Mouse (Mus musculus): ENCODE data around the gene Coq7. TPM values are rescaled to one million over a fixed set of nuclear protein-coding genes. Genes with fewer than 3 reads are reported as not detected.

The Coq7 gene
- total RNA-seq (2023): 1 to 10 TPM; 6.8 to 7.6 TPM

DNA sequence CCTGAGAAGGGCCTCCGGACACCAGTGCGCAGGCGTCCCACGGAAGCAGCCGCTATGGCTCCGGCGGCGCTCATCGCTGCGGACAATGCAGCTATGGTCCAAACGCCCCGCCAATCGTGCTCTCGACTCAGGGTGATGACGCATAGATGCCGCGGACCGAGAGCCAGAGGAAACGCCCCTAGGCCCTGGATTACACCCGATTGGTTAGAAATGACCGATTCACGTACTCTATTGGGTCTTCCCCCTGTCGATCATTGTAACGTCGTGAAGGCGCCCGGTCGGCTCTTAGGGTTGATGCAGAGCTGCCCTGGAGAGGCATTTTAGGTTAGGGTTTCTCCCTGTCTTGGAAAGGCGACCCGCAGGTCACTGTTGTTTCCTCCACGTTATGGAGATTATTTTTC is at the start of gene Coq7:
Gene Coq7, minus strand, starts transcription at position 179 of the 401 bp plus-strand sequence.

DNA sequence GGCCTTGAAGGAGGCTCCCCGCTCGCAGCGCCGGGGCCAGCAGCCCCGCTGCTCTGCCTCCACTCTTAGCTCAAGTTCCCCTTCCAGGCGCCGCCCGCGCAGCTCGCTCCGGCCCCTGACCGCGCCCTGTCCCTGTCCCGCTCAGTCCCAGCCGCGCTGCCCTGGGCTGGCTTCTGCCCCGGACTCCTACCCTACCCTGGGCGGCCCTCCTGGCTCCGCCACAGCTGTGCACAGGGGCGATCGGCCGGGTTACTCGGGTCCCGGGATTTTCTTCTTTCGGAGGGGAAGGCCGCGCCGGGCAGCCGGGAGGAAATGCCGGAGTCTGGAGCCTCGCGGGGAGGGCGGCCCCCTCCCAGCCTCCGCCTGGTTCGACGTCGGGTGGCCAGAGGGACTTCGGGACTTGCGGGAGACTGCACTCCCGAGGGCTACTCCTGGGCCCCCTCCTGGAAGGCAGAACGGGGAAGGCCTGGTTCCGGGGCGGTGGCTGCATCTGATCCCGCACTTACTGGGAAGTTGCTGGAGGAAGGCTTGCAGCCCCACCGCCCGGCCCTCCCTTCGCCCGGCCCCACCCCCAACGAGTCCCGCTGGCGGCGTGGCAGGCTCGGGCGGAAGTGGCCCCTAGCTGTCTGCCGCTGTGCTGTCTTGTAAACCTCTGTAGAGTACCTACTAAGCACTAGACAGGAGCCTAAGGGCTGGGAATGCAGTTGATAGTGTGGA is 41.6 kb downstream of the Coq7 start, which contains the start of gene Itpripl2:
Gene Itpripl2, minus strand, starts transcription at position 545 of the 717 bp plus-strand sequence.

Other genes with a start within 250 kb of the Coq7 start
- gene Syt17, start 85.1 kb downstream of the Coq7 start, total RNA-seq (2023): not detected
- gene Itpripl2, start 41.4 kb downstream of the Coq7 start, total RNA-seq (2023): 1 to 10 TPM in 1 of 2 experiments, under 1 TPM in 1; 0.99 to 1.3 TPM
- gene Tmc7, start 51.4 kb upstream of the Coq7 start, total RNA-seq (2023): not detected
- not detected for gene Tmc5, start 63.9 kb upstream of the Coq7 start, total RNA-seq (2023)
- 10 to 100 TPM; 33.0 to 35.3 TPM for gene Gde1, start 172.4 kb upstream of the Coq7 start, total RNA-seq (2023)
- gene Ccp110, start 179.2 kb upstream of the Coq7 start, total RNA-seq (2023): 1 to 10 TPM; 9.3 to 9.5 TPM
- 10 to 100 TPM; 64.2 to 66.9 TPM for gene Vps35l, start 206.9 kb upstream of the Coq7 start, total RNA-seq (2023)